Mouse (Mus musculus) midbrain, embryonic 14.5 days (tissue): Measurements from ENCODE around the gene Cdan1. TPM values are rescaled to one million over a fixed set of nuclear protein-coding genes. Genes with fewer than 3 reads are reported as not detected.

Source experiments
- polyA plus RNA-seq: library from polyadenylated mRNA; unstranded; fragments of >200 nt; fragmentation: Nextera tagmentation; extraction: Ambion mirVana; gene quantifications from 2 replicates; pipeline ENCODE4 v1.2.1, GENCODE M21; 2014

Cdan1 gene
- polyA plus RNA-seq, 1 experiment from 2014 or later, result 7.6 TPM

Other genes with a start within 250 kb of the Cdan1 start
- 27.4 and 32.6 TPM in 2 replicates for gene Haus2, start 240.7 kb downstream of the Cdan1 start, polyA plus RNA-seq
- gene Lrrc57, start 240.6 kb downstream of the Cdan1 start, polyA plus RNA-seq, result 25.1 and 26.5 TPM in 2 replicates
- gene Stard9, start 221.0 kb downstream of the Cdan1 start, polyA plus RNA-seq, result 4.7 and 4.8 TPM in 2 replicates
- gene Ttbk2, start 476 bp upstream of the Cdan1 start, polyA plus RNA-seq, result 14.1 and 15.9 TPM in 2 replicates
- 28.3 and 40.5 TPM in 2 replicates for gene Ubr1, start 120.6 kb upstream of the Cdan1 start, polyA plus RNA-seq
- gene Tmem62, start 126.9 kb upstream of the Cdan1 start, polyA plus RNA-seq, result 11.9 and 13.8 TPM in 2 replicates
- gene Ccndbp1, start 158.3 kb upstream of the Cdan1 start, polyA plus RNA-seq, result 82.6 and 84.9 TPM in 2 replicates
- gene Epb42, start 186.9 kb upstream of the Cdan1 start, polyA plus RNA-seq, result 0.16 and 0.32 TPM in 2 replicates
- gene Tgm5, start 235.7 kb upstream of the Cdan1 start, polyA plus RNA-seq, result not detected in 2 replicates